Mouse (Mus musculus) erythroblast, embryonic 14.5 days (primary cell): ENCODE measurements around the gene Lepr.

ENCODE experiments used
- GATA1 ChIP-seq: IDR thresholded peaks from 2 replicates; pipeline ENCODE4 v1.6.1; 2012; ENCODE audit warnings: low read length, inconsistent platforms, mixed read lengths
- TAL1 ChIP-seq: IDR thresholded peaks from 3 replicates; pipeline ENCODE4 v1.6.1; 2012; ENCODE audit warnings: low read length, inconsistent platforms, mixed read lengths

DNA sequence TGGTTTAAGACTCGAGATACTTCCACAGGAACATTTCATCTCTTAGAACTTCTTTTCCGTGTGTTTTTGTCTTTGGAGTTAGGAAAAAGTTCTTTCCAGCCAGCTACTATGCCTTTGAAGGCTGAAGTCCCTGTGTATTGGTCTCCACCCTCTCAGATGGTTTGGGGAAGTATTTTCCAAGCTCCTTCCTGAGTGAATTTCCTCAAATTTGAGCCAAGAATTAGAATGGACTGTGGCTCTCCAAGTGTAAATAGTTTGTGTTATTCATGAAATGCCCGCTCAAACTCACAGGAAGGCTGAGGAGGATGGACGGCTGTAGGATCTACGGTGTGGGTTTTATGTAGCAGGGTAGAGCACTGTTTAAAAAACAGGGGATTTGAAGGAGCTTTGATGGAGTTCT is 27.6 kb upstream of the Lepr start:
- TF ChIP-seq GATA1 (no peak), TAL1 (no peak)
